Mouse (Mus musculus): ENCODE measurements around the gene Samd13.

Samd13 gene

GRCm38 (mm10) chr3:146616533-146617283 is 68.7 kb downstream of the Samd13 start:
- DNase-seq (ENCODE audit: low spot score in 2 of 2): no peak

- DNase-seq (ENCODE audit: low spot score in 2 of 2): no peak
Observed at GRCm38 (mm10) chr3:146615496-146615895, 69.9 kb downstream of the Samd13 start, which contains the start of gene Dnase2b. Gene Dnase2b (minus strand): TSS chr3:146615596.

GRCm38 (mm10) chr3:146611821-146612220 is 73.6 kb downstream of the Samd13 start:
- no peak for DNase-seq (ENCODE audit: low spot score in 2 of 2)

- DNase-seq (ENCODE audit: low spot score in 2 of 2): no peak
Observed at GRCm38 (mm10) chr3:146611261-146611660, 74.1 kb downstream of the Samd13 start.

GRCm38 (mm10) chr3:146610322-146610721 is 75.1 kb downstream of the Samd13 start:
- DNase-seq (ENCODE audit: low spot score in 2 of 2): no peak

- DNase-seq (ENCODE audit: low spot score in 2 of 2): no peak
Observed at GRCm38 (mm10) chr3:146607368-146607767, 78.0 kb downstream of the Samd13 start.

- no peak for DNase-seq (ENCODE audit: low spot score in 2 of 2)
Observed at GRCm38 (mm10) chr3:146604647-146605046, 80.7 kb downstream of the Samd13 start.

- no peak for DNase-seq (ENCODE audit: low spot score in 2 of 2)
Observed at GRCm38 (mm10) chr3:146602531-146602930, 82.9 kb downstream of the Samd13 start.

GRCm38 (mm10) chr3:146601205-146601604 is 84.2 kb downstream of the Samd13 start:
- no peak for DNase-seq (ENCODE audit: low spot score in 2 of 2)

GRCm38 (mm10) chr3:146599198-146599900 is 86.0 kb downstream of the Samd13 start:
- no peak for DNase-seq (ENCODE audit: low spot score in 2 of 2)

GRCm38 (mm10) chr3:146598411-146598810 is 87.0 kb downstream of the Samd13 start:
- no peak for DNase-seq (ENCODE audit: low spot score in 2 of 2)

GRCm38 (mm10) chr3:146596864-146597263 is 88.5 kb downstream of the Samd13 start:
- DNase-seq (ENCODE audit: low spot score in 2 of 2): no peak

- no peak for DNase-seq (ENCODE audit: low spot score in 2 of 2)
Observed at GRCm38 (mm10) chr3:146596387-146596786, 89.0 kb downstream of the Samd13 start.

- no peak for DNase-seq (ENCODE audit: low spot score in 2 of 2)
Observed at GRCm38 (mm10) chr3:146595440-146595839, 90.0 kb downstream of the Samd13 start.

Data from urinary bladder, postnatal 36 days (tissue).